Mouse (Mus musculus): ENCODE results near the gene Itpr3. TPM values are rescaled to one million over a fixed set of nuclear protein-coding genes. Genes with fewer than 3 reads are reported as not detected.

The Itpr3 gene
- polyA plus RNA-seq, 1 experiment: 21.9 TPM

DNA sequence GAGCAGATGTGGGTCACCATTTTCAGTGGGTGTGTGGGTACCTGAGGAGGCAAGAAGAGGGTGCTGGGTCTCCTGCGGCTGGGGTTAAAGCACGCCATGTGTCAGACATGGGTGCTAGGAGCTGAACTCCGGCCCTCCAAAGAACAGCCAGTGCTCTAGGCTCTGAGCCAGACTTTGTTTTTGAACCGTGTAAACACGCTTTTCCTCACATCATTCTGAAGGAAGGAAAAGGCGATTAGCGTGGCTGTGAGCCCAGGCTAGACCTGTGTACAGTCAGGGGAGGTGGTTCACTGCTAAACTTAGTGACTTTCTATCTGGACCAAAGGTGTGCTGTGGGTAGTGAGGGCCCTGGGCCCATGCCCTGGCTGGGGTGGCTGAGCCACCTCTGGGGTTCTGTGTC, 53.0 kb downstream of the Itpr3 start:
- Histone ChIP-seq H3K4me1 (ENCODE audit: control insufficient read depth, insufficient read depth, low read length) (peaks cover 3% of the 10 kb centered on the region), H3K27ac (ENCODE audit: insufficient read depth, low read length) (no peak overlapping the region), H3K36me3 (ENCODE audit: control insufficient read depth, insufficient read depth, low read length, poor library complexity, severe bottlenecking) (peaks cover 4% of the 10 kb centered on the region), H3K4me3 (ENCODE audit: low read depth, low read length) (no peak overlapping the region), H3K9me3 (replicated peaks; ENCODE audit: control insufficient read depth, insufficient read depth, low read length, poor library complexity, severe bottlenecking) (no peaks in the 10 kb centered on the region), H3K27me3 (ENCODE audit: control insufficient read depth, insufficient read depth, low read length, poor library complexity, severe bottlenecking) (no peaks in the 10 kb centered on the region), H3K9ac (ENCODE audit: low read depth, poor library complexity, severe bottlenecking) (no peak overlapping the region)
- TF ChIP-seq CTCF (IDR thresholded peaks at IDR 0.05; ENCODE audit: low read depth, low read length) (no peak), POLR2A (IDR thresholded peaks at IDR 0.05; ENCODE audit: insufficient read depth, low read length) (no peak)

GRCm38 (mm10) chr17:27118676-27119539, 61.8 kb downstream of the Itpr3 start:
- no peaks in the 10 kb centered on the region for H3K27me3 ChIP-seq (ENCODE audit: control insufficient read depth, insufficient read depth, low read length, poor library complexity, severe bottlenecking)
- no peaks in the 10 kb centered on the region for H3K4me1 ChIP-seq (ENCODE audit: control insufficient read depth, insufficient read depth, low read length)
- H3K4me3 ChIP-seq (ENCODE audit: low read depth, low read length): no peak overlapping the region
- peaks cover 5% of the 10 kb centered on the region; the same call in 1 of the 2 replicates for H3K36me3 ChIP-seq (ENCODE audit: control insufficient read depth, insufficient read depth, low read length, poor library complexity, severe bottlenecking)
- H3K27ac ChIP-seq (ENCODE audit: insufficient read depth, low read length): no peak overlapping the region
- no peaks in the 10 kb centered on the region for H3K9me3 ChIP-seq (replicated peaks; ENCODE audit: control insufficient read depth, insufficient read depth, low read length, poor library complexity, severe bottlenecking)
- H3K9ac ChIP-seq (ENCODE audit: low read depth, poor library complexity, severe bottlenecking): no peak overlapping the region
- TF ChIP-seq POLR2A (IDR thresholded peaks at IDR 0.05; ENCODE audit: insufficient read depth, low read length): no peak
- no peak for TF ChIP-seq CTCF (IDR thresholded peaks at IDR 0.05; ENCODE audit: low read depth, low read length)
- no peak for TF ChIP-seq EP300 (IDR thresholded peaks at IDR 0.05; ENCODE audit: insufficient read depth, low read depth, low read length)

GRCm38 (mm10) chr17:27119540-27119895, 62.4 kb downstream of the Itpr3 start:
- no peaks in the 10 kb centered on the region for H3K9me3 ChIP-seq (replicated peaks; ENCODE audit: control insufficient read depth, insufficient read depth, low read length, poor library complexity, severe bottlenecking)
- H3K9ac ChIP-seq (ENCODE audit: low read depth, poor library complexity, severe bottlenecking): no peak overlapping the region
- no peak overlapping the region for H3K4me3 ChIP-seq (ENCODE audit: low read depth, low read length)
- peaks cover 8% of the 10 kb centered on the region; the same call in 1 of the 2 replicates for H3K36me3 ChIP-seq (ENCODE audit: control insufficient read depth, insufficient read depth, low read length, poor library complexity, severe bottlenecking)
- H3K27ac ChIP-seq (ENCODE audit: insufficient read depth, low read length): no peak overlapping the region
- no peak for TF ChIP-seq POLR2A (IDR thresholded peaks at IDR 0.05; ENCODE audit: insufficient read depth, low read length)
- TF ChIP-seq CTCF (IDR thresholded peaks at IDR 0.05; ENCODE audit: low read depth, low read length): no peak
- TF ChIP-seq EP300 (IDR thresholded peaks at IDR 0.05; ENCODE audit: insufficient read depth, low read depth, low read length): no peak
- H3K27me3 ChIP-seq (ENCODE audit: control insufficient read depth, insufficient read depth, low read length, poor library complexity, severe bottlenecking): no peaks in the 10 kb centered on the region
- H3K4me1 ChIP-seq (ENCODE audit: control insufficient read depth, insufficient read depth, low read length): no peaks in the 10 kb centered on the region

DNA sequence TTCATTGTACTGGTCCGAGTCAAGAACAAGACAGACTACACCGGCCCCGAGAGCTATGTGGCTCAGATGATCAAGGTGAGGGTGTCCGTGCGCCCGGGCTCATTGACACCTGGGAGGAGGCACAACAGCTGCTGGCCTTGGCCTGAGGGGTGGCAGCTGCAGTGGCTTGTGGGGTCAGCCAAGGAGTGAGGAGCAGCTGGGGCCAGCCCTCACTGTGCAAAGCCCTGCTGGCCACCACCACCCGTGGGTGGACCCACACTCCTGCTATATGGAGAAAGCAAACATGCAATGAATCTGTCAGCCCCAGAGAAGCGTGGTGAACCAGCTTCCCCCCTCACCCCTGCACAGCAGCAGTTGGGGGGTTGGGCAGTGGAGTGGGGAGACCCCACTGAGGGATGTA, 62.9 kb downstream of the Itpr3 start:
- Histone ChIP-seq H3K36me3 (ENCODE audit: control insufficient read depth, insufficient read depth, low read length, poor library complexity, severe bottlenecking) (peaks cover 8% of the 10 kb centered on the region; the same call in 1 of the 2 replicates), H3K9ac (ENCODE audit: low read depth, poor library complexity, severe bottlenecking) (no peak overlapping the region), H3K9me3 (replicated peaks; ENCODE audit: control insufficient read depth, insufficient read depth, low read length, poor library complexity, severe bottlenecking) (no peaks in the 10 kb centered on the region), H3K4me3 (ENCODE audit: low read depth, low read length) (no peak overlapping the region), H3K4me1 (ENCODE audit: control insufficient read depth, insufficient read depth, low read length) (no peaks in the 10 kb centered on the region), H3K27me3 (ENCODE audit: control insufficient read depth, insufficient read depth, low read length, poor library complexity, severe bottlenecking) (no peaks in the 10 kb centered on the region), H3K27ac (ENCODE audit: insufficient read depth, low read length) (no peak overlapping the region)
- TF ChIP-seq POLR2A (IDR thresholded peaks at IDR 0.05; ENCODE audit: insufficient read depth, low read length) (no peak), CTCF (IDR thresholded peaks at IDR 0.05; ENCODE audit: low read depth, low read length) (no peak), EP300 (IDR thresholded peaks at IDR 0.05; ENCODE audit: insufficient read depth, low read depth, low read length) (no peak)

- no peak overlapping the region for H3K9ac ChIP-seq (ENCODE audit: low read depth, poor library complexity, severe bottlenecking)
- TF ChIP-seq CTCF (IDR thresholded peaks at IDR 0.05; ENCODE audit: low read depth, low read length) (peak; percentile 85), EP300 (IDR thresholded peaks at IDR 0.05; ENCODE audit: insufficient read depth, low read depth, low read length) (no peak), POLR2A (IDR thresholded peaks at IDR 0.05; ENCODE audit: insufficient read depth, low read length) (no peak)
- H3K4me3 ChIP-seq (ENCODE audit: low read depth, low read length): peak overlapping the region; percentile 14; the same call in 1 of the 2 replicates
- no peaks in the 10 kb centered on the region for H3K4me1 ChIP-seq (ENCODE audit: control insufficient read depth, insufficient read depth, low read length)
- no peaks in the 10 kb centered on the region for H3K9me3 ChIP-seq (replicated peaks; ENCODE audit: control insufficient read depth, insufficient read depth, low read length, poor library complexity, severe bottlenecking)
- no peak overlapping the region for H3K27ac ChIP-seq (ENCODE audit: insufficient read depth, low read length)
- peaks cover 8% of the 10 kb centered on the region; the same call in 1 of the 2 replicates for H3K36me3 ChIP-seq (ENCODE audit: control insufficient read depth, insufficient read depth, low read length, poor library complexity, severe bottlenecking)
- H3K27me3 ChIP-seq (ENCODE audit: control insufficient read depth, insufficient read depth, low read length, poor library complexity, severe bottlenecking): no peaks in the 10 kb centered on the region
Observed at GRCm38 (mm10) chr17:27120561-27121024, 63.5 kb downstream of the Itpr3 start.

GRCm38 (mm10) chr17:27121266-27121665, 64.2 kb downstream of the Itpr3 start:
- Histone ChIP-seq H3K9me3 (replicated peaks; ENCODE audit: control insufficient read depth, insufficient read depth, low read length, poor library complexity, severe bottlenecking) (no peaks in the 10 kb centered on the region), H3K9ac (ENCODE audit: low read depth, poor library complexity, severe bottlenecking) (no peak overlapping the region), H3K4me1 (ENCODE audit: control insufficient read depth, insufficient read depth, low read length) (no peaks in the 10 kb centered on the region), H3K27me3 (ENCODE audit: control insufficient read depth, insufficient read depth, low read length, poor library complexity, severe bottlenecking) (no peaks in the 10 kb centered on the region), H3K4me3 (ENCODE audit: low read depth, low read length) (peak overlapping the region; percentile 14; the same call in 1 of the 2 replicates), H3K27ac (ENCODE audit: insufficient read depth, low read length) (no peak overlapping the region), H3K36me3 (ENCODE audit: control insufficient read depth, insufficient read depth, low read length, poor library complexity, severe bottlenecking) (peaks cover 8% of the 10 kb centered on the region; the same call in 1 of the 2 replicates)
- TF ChIP-seq CTCF (IDR thresholded peaks at IDR 0.05; ENCODE audit: low read depth, low read length) (no peak), EP300 (IDR thresholded peaks at IDR 0.05; ENCODE audit: insufficient read depth, low read depth, low read length) (no peak), POLR2A (IDR thresholded peaks at IDR 0.05; ENCODE audit: insufficient read depth, low read length) (no peak)

Measured in ES-Bruce4 (cell line).